Mouse (Mus musculus): ENCODE measurements around the gene Eya3.
"Not testable (repeated sequence)": the region's sequence is repeated elsewhere in the genome, so short reads cannot be mapped to it uniquely, and the experiment has no call there.

Gene Eya3

DNA sequence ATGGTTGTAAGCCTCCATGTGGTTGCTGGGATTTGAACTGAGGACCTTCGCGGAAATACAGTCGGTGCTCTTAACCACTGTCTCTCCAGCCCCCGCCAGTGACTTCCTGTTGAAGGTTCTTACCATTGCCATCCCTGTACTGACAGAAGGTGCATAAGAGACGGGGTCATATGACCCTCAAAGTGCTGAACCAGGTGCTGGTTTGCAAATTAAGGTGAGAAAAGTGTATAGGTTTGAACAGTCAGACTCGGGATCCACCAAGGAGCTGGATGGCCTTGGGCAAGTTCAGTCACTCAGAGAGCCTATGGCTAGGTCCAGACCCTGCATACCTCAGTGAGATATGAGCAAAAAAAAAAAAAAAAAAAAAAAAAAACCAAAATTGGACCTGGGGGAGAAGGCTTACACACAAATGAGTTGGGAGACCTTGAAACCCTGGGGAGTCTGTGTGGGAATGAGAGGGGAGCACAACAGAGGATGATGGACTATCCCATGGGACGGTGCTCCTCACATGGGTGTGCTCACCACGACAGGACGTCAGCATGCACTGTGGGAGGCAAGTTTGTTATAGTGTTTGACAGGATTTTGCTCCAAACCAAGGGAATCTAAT, 108.2 kb downstream of the Eya3 start:
- DNase-seq = no peak

DNA sequence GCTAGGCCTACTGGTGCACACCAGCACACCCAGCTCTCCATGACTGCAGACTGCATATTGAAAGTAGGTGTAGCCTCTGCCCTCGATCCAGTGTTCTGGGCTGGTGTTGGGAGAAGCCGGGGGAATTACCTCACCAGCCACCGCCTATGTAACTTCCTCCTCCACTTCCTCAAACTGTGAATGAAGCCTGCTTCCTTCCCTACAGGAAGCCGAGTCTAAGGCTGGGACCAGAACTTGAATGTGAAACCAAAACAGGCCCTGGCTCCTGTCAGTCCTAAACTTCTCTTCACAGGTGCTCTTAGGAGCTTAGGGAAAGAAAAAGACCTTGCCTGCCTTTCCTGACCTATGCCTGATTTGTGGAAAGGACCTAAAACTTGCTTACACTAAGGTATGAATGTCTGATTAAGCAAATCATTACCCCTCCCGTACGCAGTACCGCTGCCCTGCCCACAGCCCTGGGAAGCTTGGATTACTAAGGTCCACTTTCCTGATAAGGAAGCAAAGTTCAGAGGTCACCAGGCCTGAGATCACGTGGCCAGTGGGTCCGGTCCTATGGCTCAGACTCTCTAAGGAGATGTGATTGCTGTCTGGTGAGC, 109.0 kb downstream of the Eya3 start:
- peak; percentile 49 to 55 for DNase-seq

GRCm38 (mm10) chr4:132748778-132749177, 110.0 kb downstream of the Eya3 start:
- DNase-seq = no peak

DNA sequence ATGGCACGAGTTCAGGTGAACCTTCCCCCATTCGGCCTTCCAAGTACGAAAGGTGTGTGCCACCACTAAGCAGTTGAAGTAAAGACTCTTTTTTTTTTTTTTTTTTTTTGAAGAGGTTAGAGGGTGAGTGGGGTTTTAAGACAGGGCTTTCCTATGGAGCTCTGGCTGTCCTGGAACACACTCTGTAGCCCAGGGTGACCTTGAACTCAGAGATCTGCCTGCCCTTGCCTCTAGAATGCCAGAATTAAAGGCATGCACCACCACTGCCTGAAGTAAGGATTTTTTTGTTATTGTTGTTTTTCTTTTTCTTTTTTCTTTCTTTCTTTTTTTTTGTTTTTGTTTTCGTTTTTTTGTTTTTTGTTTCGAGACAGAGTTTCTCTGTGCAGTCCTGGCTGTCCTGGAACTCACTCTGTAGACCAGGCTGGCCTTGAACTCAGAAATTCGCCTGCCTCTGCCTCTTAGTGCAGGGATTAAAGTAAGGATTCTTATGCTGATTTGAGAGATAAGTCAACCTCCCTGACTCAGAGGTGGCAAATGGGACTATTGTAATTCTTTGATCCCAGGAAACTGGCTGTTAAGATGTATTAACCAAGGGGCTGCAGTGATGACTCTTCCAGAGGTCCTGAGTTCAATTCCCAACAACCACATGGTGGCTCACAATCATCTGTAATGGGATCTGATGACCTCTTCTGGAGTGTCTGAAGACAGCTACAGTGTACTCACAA, 110.6 kb downstream of the Eya3 start:
- DNase-seq = no peak

GRCm38 (mm10) chr4:132752992-132753391, 114.2 kb downstream of the Eya3 start:
- DNase-seq = no peak

DNA sequence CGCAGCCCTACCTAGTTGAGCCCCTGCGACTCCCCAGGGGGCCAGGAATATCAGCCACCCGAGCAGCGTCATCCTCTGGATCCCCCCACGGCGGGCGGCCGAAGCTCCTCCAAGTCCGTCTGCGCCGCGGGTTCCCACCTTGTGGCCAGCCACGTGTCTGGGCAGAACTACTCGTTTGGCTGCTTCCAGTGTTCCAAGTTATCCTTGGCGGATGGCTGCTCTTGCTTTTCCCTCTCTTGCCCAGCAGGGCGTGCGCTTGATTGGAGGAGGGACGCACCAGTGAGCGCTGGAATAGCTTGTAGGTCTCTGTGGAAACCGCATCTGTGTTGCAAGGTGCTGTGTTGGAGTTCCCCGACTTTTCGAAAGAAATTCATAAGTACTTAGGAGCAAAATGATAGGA, 118.2 kb downstream of the Eya3 start, which contains the start of gene Smpdl3b:
TSS of gene Smpdl3b (minus strand) at position 279 of the 400 bp plus-strand sequence.
- peak; percentile 72 to 83 for DNase-seq

DNA sequence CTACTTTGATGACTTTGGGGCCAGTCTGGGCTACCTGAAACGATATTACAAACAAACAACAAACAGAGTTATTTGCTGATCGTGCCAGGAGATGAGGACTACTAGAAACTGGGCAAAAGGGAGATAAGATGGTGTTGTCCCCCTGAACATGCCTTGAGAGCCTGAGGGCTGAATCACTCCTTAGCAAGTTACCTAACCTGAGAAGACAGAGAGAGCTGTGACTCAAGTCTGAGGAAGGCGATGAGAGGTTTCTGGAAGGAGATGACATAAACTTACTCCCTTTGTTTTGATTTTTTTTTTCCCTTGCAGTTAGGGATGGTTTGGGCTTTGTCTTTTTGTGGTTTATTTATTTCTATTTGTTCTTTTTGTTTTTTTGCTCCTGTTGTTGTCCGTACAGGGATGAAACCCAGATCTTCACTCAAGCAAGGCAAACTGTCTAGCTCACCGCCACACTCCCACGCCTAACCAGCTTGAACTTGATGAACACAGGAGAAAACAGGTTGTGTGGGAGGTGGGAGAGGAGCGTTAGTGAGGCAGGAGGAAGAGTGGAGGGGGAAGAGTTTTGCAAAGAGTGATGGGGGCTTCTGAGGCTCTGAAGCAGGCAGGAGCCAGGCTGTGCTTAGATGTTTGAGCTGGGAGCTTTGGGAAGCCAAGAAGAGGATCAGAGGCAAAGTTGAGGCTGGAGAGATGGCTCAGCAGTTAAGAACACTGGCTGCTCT, 119.0 kb downstream of the Eya3 start:
- no peak for DNase-seq

DNA sequence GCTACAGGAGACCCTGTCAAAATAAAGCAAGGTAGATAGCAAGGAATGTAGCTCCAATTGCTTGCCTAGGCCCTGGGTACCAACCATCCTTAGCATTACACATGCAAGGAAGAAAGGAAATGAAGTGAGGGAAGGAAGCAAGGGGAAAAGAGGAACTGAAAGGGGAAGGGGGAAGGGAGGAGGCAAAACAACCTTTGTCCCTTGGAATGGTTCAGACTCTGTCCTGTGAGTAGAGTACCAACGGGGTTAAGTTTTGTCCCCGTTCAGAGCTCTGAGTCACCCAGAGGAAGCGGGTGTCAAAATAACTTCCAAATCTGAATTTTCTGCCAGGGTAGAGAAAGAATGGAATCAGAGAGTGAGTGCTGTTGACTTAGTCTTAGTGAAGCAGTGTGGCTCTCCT, 121.5 kb downstream of the Eya3 start:
- DNase-seq = peak in 1 of 2 experiments; percentile 25

DNA sequence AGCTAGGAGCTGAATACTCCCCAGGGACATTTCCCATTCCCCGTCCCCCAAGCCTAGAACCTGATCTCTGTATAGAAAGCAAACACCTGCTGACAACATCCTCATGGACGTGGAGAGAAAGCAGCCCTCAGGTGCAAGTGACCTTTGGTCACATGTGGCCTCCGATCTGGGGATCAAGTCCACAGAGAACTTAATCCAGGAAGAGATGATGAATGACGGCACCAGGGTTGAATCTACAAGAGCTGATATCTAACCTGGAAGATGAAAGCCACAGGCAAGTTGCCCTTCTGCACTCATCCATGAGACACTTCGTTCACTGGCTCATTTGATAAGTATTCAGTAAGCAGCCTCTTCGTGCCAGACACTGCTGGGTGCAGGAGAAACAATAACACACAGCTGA, 123.8 kb downstream of the Eya3 start:
- DNase-seq = peak in 1 of 2 experiments; percentile 18

GRCm38 (mm10) chr4:132763125-132763524, 124.3 kb downstream of the Eya3 start:
- not testable (repeated sequence) for DNase-seq

GRCm38 (mm10) chr4:132767914-132768876, 129.4 kb downstream of the Eya3 start, which contains the start of gene Rpa2:
Gene Rpa2, plus strand, starts transcription at chr4:132768332.
- peak; percentile 99 to 100 for DNase-seq

- no peak for DNase-seq
These were observed 133.0 kb downstream of the Eya3 start for GRCm38 (mm10) chr4:132771776-132772175.
